ENCODE assay signal across 8 mouse cellular contexts in the genomic region with DNA sequence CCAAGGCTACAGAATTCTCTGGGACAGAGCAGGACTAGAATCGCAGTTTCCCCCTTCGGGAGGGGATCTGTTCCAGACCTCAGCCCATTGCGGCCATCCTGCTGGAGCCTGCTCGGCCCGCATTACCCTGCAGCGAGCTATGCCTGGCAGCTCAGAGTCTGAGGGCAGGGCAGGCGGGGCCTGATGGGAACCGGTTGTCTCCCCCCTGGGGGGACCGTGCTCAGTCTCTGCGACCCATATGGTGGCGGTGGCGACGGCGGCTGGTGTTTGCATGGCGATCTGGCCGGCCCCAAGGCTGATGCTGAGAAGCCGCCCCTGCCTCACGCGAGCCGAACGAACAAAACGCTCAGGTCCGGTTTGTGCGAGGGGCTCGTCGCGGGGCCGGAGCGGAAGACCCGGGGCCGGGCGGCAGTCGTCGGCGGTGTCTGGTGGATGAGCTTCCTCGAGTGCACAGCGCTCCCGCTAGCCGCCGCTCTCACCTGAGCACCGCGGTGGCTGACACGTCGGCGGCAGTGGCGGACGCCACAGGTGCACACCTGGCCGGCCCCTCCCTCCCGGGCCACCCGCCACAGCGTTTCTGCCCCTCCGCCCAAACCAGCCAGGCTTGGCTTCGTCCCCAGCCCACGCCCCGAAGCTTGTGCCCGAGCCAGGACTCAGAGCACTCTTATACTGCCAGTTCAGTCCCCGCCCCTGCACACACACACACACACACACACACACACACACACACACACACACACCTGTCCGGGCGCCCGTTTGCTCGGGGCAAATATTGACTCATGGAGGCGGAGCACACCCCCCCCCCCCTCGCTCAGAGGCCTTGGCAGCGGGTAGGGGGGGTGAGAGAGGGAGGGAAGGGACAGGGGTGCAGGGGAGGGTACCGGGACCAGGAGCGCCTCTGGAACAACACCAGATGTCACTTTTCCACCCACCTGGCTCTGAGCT. TPM values are rescaled to one million over a fixed set of nuclear protein-coding genes. Genes with fewer than 3 reads are reported as not detected.
DNase-seq lines count a peak whose midpoint lies in the region; ATAC-seq and TF ChIP-seq lines count a peak whose summit lies in the region.

No protein-coding gene starts in this region.

- H3K9me3 ChIP-seq in forebrain, embryonic 14.5 days (replicated peaks; ENCODE audit: control insufficient read depth, low read length): no peaks in the 10 kb centered on the region
- H3K9me3 ChIP-seq in midbrain, embryonic 11.5 days (ENCODE audit: control insufficient read depth, low read length): no peaks in the 10 kb centered on the region

- 0 out of 2 replicates have a peak overlapping the region, but pooled peaks have one; percentile 13 for H3K4me3 ChIP-seq in left cerebral cortex, adult 2 months
- H3K4me3 ChIP-seq in forebrain, embryonic 14.5 days (ENCODE audit: low read depth, low read length): peak overlapping the region; percentile 28
- peak overlapping the region; percentile 32 for H3K4me3 ChIP-seq in midbrain, embryonic 11.5 days (ENCODE audit: low read depth, low read length)

- H3K4me1 ChIP-seq in forebrain, embryonic 14.5 days (ENCODE audit: control insufficient read depth, insufficient read depth, low read length): peaks cover 4% of the 10 kb centered on the region; the same call in 1 of the 2 replicates
- peaks cover 16% of the 10 kb centered on the region for H3K4me1 ChIP-seq in midbrain, embryonic 11.5 days (ENCODE audit: control insufficient read depth, insufficient read depth, low read length)

- H3K9ac ChIP-seq in forebrain, embryonic 14.5 days (ENCODE audit: low read length): peak overlapping the region; percentile 43
- H3K9ac ChIP-seq in midbrain, embryonic 11.5 days (ENCODE audit: low read length): peak overlapping the region; percentile 24; the same call in 1 of the 2 replicates

- intact Hi-C loops in left cerebral cortex, adult 2 months (cut with DNase I): no loop called here
- intact Hi-C loops in left cerebral cortex, postnatal 10 days (cut with DNase I): no loop called here
- intact Hi-C loops in left cerebral cortex, postnatal 25 days (cut with DNase I): no loop called here

- H3K36me3 ChIP-seq in forebrain, embryonic 14.5 days (ENCODE audit: control insufficient read depth, insufficient read depth, low read length): no peaks in the 10 kb centered on the region
- no peaks in the 10 kb centered on the region for H3K36me3 ChIP-seq in midbrain, embryonic 11.5 days (ENCODE audit: control insufficient read depth, insufficient read depth, low read length)

- peaks cover 61% of the 10 kb centered on the region for H3K27me3 ChIP-seq in forebrain, embryonic 14.5 days (replicated peaks; ENCODE audit: control insufficient read depth, insufficient read depth, low read length)
- H3K27me3 ChIP-seq in midbrain, embryonic 11.5 days (ENCODE audit: control insufficient read depth, insufficient read depth, low read length): peaks cover 56% of the 10 kb centered on the region

- H3K4me2 ChIP-seq in forebrain, embryonic 14.5 days (ENCODE audit: low read length): peak overlapping the region; percentile 61
- H3K4me2 ChIP-seq in midbrain, embryonic 11.5 days: peak overlapping the region; percentile 52

- peak; percentile 42 for ATAC-seq in forebrain, embryonic 14.5 days
- no peak for ATAC-seq in midbrain, embryonic 11.5 days (ENCODE audit: low FRiP score)
- ATAC-seq in activated CD4-positive, CD25-positive, alpha-beta regulatory T cell, adult 4 months: no peak

- no peak overlapping the region for H3K27ac ChIP-seq in left cerebral cortex, adult 2 months
- H3K27ac ChIP-seq in forebrain, embryonic 14.5 days (ENCODE audit: low read depth, low read length): no peak overlapping the region
- no peak overlapping the region for H3K27ac ChIP-seq in midbrain, embryonic 11.5 days (ENCODE audit: low read depth, low read length)

- WGBS in forebrain, embryonic 14.5 days: under 1% methylated on average over 62 of the region's 66 CpGs
- under 1% methylated on average over 48 of the region's 66 CpGs for WGBS in midbrain, embryonic 11.5 days

- TF ChIP-seq CTCF in left cerebral cortex, adult 2 months (IDR thresholded peaks at IDR 0.05): no peak

- no peak for DNase-seq in left cerebral cortex, adult 2 months (ENCODE audit: extremely low spot score in 1 of 2, low spot score in 2 of 2)
- DNase-seq in left cerebral cortex, postnatal 10 days (ENCODE audit: extremely low spot score in 1 of 2, low spot score in 2 of 2): no peak
- no peak for DNase-seq in forebrain, embryonic 14.5 days (ENCODE audit: low spot score)
- peak; percentile 64 to 65 for DNase-seq in kidney, postnatal 36 days
- DNase-seq in midbrain, embryonic 11.5 days (ENCODE audit: low spot score, missing footprints): peak; percentile 92
- no peak for DNase-seq in left cerebral cortex, postnatal 25 days (ENCODE audit: low spot score in 2 of 2)
- DNase-seq in right cerebral cortex, postnatal 36 days (ENCODE audit: low spot score in 2 of 2): no peak

RNA-seq across cellular contexts. Expression of a gene that starts 7.7 kb away (rescaled TPM):
- total RNA-seq in left cerebral cortex, adult 2 months (2021): not detected
- not detected for total RNA-seq in left cerebral cortex, postnatal 10 days (2021)
- not detected in 2 replicates for polyA plus RNA-seq in forebrain, embryonic 14.5 days (2014; fragmentation: Nextera tagmentation; extraction: Ambion mirVana)
- 0.19 TPM in 1 of 2 replicates, not detected in the other for polyA plus RNA-seq in midbrain, embryonic 11.5 days (2014; fragmentation: Nextera tagmentation; extraction: Ambion mirVana)
- polyA plus RNA-seq in activated CD4-positive, CD25-positive, alpha-beta regulatory T cell, adult 4 months (2017; shearing (Covaris generic)): not detected
- total RNA-seq in left cerebral cortex, postnatal 25 days (2021): not detected

RNA-seq across cellular contexts. Expression of a gene that starts 15.4 kb away (rescaled TPM):
- total RNA-seq in left cerebral cortex, adult 2 months (2021): not detected
- not detected for total RNA-seq in left cerebral cortex, postnatal 10 days (2021)
- polyA plus RNA-seq in forebrain, embryonic 14.5 days (2014; fragmentation: Nextera tagmentation; extraction: Ambion mirVana): not detected in 2 replicates
- 0.41 and 0.69 TPM in 2 replicates for polyA plus RNA-seq in midbrain, embryonic 11.5 days (2014; fragmentation: Nextera tagmentation; extraction: Ambion mirVana)
- polyA plus RNA-seq in activated CD4-positive, CD25-positive, alpha-beta regulatory T cell, adult 4 months (2017; shearing (Covaris generic)): not detected
- total RNA-seq in left cerebral cortex, postnatal 25 days (2021): not detected

RNA-seq across cellular contexts. Expression of a gene that starts 34.8 kb away (rescaled TPM):
- 1 to 10 TPM; 3.0 to 3.5 TPM for total RNA-seq in left cerebral cortex, adult 2 months (2021)
- total RNA-seq in left cerebral cortex, postnatal 10 days (2021): 1 to 10 TPM; 1.6 to 2.1 TPM
- 0.29 and 0.68 TPM in 2 replicates for polyA plus RNA-seq in forebrain, embryonic 14.5 days (2014; fragmentation: Nextera tagmentation; extraction: Ambion mirVana)
- polyA plus RNA-seq in midbrain, embryonic 11.5 days (2014; fragmentation: Nextera tagmentation; extraction: Ambion mirVana): 0.03 and 0.04 TPM in 2 replicates
- polyA plus RNA-seq in activated CD4-positive, CD25-positive, alpha-beta regulatory T cell, adult 4 months (2017; shearing (Covaris generic)): under 1 TPM in 1 of 2 experiments, not detected in 1; 0.07 TPM
- total RNA-seq in left cerebral cortex, postnatal 25 days (2021): 1 to 10 TPM; 2.1 to 2.4 TPM

RNA-seq across cellular contexts. Expression of a gene that starts 45.9 kb away (rescaled TPM):
- total RNA-seq in left cerebral cortex, adult 2 months (2021): 100 to 1,000 TPM; 365 to 389 TPM
- 100 to 1,000 TPM; 474 to 481 TPM for total RNA-seq in left cerebral cortex, postnatal 10 days (2021)
- 4.5 and 5.3 TPM in 2 replicates for polyA plus RNA-seq in forebrain, embryonic 14.5 days (2014; fragmentation: Nextera tagmentation; extraction: Ambion mirVana)
- polyA plus RNA-seq in midbrain, embryonic 11.5 days (2014; fragmentation: Nextera tagmentation; extraction: Ambion mirVana): 5.7 and 5.8 TPM in 2 replicates
- not detected for polyA plus RNA-seq in activated CD4-positive, CD25-positive, alpha-beta regulatory T cell, adult 4 months (2017; shearing (Covaris generic))
- total RNA-seq in left cerebral cortex, postnatal 25 days (2021): 100 to 1,000 TPM; 441 to 447 TPM

RNA-seq across cellular contexts. Expression of a gene that starts 50.9 kb away (rescaled TPM):
- under 1 TPM; 0.45 to 0.72 TPM for total RNA-seq in left cerebral cortex, adult 2 months (2021)
- total RNA-seq in left cerebral cortex, postnatal 10 days (2021): under 1 TPM; 0.45 to 0.47 TPM
- polyA plus RNA-seq in forebrain, embryonic 14.5 days (2014; fragmentation: Nextera tagmentation; extraction: Ambion mirVana): 0.09 and 0.20 TPM in 2 replicates
- polyA plus RNA-seq in midbrain, embryonic 11.5 days (2014; fragmentation: Nextera tagmentation; extraction: Ambion mirVana): 0.22 TPM in 1 of 2 replicates, not detected in the other
- not detected for polyA plus RNA-seq in activated CD4-positive, CD25-positive, alpha-beta regulatory T cell, adult 4 months (2017; shearing (Covaris generic))
- total RNA-seq in left cerebral cortex, postnatal 25 days (2021): under 1 TPM; 0.21 to 0.41 TPM

Comparison
In these comparisons a context has a peak if more than half of its experiments do, and no peak if none do; other contexts are left out.
1. DNase-seq: peak in kidney, postnatal 36 days (2 of 2) and midbrain, embryonic 11.5 days (single experiment); none in left cerebral cortex, adult 2 months (0 of 2), left cerebral cortex, postnatal 10 days (0 of 2), forebrain, embryonic 14.5 days (single experiment), left cerebral cortex, postnatal 25 days (0 of 2) and right cerebral cortex, postnatal 36 days (0 of 2).
2. Peak in every context shown above with its lines, with median percentiles within 50 percentile points of each other: H3K4me3 ChIP-seq.